Mouse (Mus musculus): ENCODE data around the gene Slain1.

DNA sequence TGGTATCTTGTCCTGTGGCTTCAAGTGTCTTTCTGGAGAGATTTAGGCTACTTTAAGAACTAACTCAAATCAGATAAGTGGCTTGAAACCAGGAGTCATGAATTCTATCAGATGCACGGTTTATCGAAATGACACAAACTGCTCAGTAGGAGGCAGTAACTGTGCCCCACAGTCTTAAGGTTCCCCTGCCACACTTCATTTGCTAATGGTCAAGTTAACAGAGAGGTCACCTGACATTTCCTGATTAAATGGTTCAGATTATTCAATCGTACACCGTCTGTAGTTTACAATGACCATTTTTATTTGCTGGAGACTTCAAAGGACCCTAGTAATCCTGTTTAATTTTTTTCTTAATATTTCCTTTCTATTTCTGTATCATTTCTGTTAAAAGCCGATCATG lies 68.4 kb downstream of the Slain1 start:
- TF ChIP-seq CTCF (IDR thresholded peaks at IDR 0.05; ENCODE audit: borderline replicate concordance, insufficient read depth, low read depth, low read length) (no peak), POLR2A (IDR thresholded peaks at IDR 0.05; ENCODE audit: borderline replicate concordance, insufficient read depth, low read length) (no peak)
